Mouse (Mus musculus): ENCODE data around the gene Cdc42se2. TPM values are rescaled to one million over a fixed set of nuclear protein-coding genes. Genes with fewer than 3 reads are reported as not detected.

Cdc42se2 gene
- total and polyA plus RNA-seq, 2 experiments, result 8.0 to 9.2 TPM

GRCm38 (mm10) chr11:54751502-54751901 lies 36.0 kb downstream of the Cdc42se2 start:
- H3K4me1 ChIP-seq (ENCODE audit: control insufficient read depth, insufficient read depth, low read length), result no peaks in the 10 kb centered on the region
- no peak for DNase-seq (ENCODE audit: extremely low read depth, low read depth, low spot score)
- no peak overlapping the region for H3K9ac ChIP-seq (ENCODE audit: low read depth, low read length)
- H3K4me3 ChIP-seq (ENCODE audit: insufficient read depth, low read depth, low read length), result no peak overlapping the region
- no peaks in the 10 kb centered on the region; the same call in 1 of the 2 replicates for H3K79me2 ChIP-seq (ENCODE audit: control insufficient read depth, insufficient read depth, low read length)
- 75% methylated on average over 4 of the region's 4 CpGs for WGBS
- no peaks in the 10 kb centered on the region for H3K27me3 ChIP-seq (ENCODE audit: control insufficient read depth, insufficient read depth, low read length)
- peaks cover 15% of the 10 kb centered on the region for H3K36me3 ChIP-seq (ENCODE audit: control insufficient read depth, insufficient read depth, low read length)
- H3K27ac ChIP-seq (replicated peaks; ENCODE audit: insufficient read depth, low read depth, low read length), result no peak overlapping the region
- TF ChIP-seq CTCF (IDR thresholded peaks at IDR 0.05; ENCODE audit: low read depth, low read length), result no peak

- H3K36me3 ChIP-seq (ENCODE audit: control insufficient read depth, insufficient read depth, low read length), result peaks cover 5% of the 10 kb centered on the region
- H3K4me1 ChIP-seq (ENCODE audit: control insufficient read depth, insufficient read depth, low read length), result no peaks in the 10 kb centered on the region
- TF ChIP-seq CTCF (IDR thresholded peaks at IDR 0.05; ENCODE audit: low read depth, low read length) (no peak), POLR2A (IDR thresholded peaks at IDR 0.05; ENCODE audit: extremely low read depth, insufficient read depth, low read length) (no peak)
- H3K79me2 ChIP-seq (ENCODE audit: control insufficient read depth, insufficient read depth, low read length), result no peaks in the 10 kb centered on the region; the same call in 1 of the 2 replicates
- H3K27me3 ChIP-seq (ENCODE audit: control insufficient read depth, insufficient read depth, low read length), result no peaks in the 10 kb centered on the region
- no peak overlapping the region for H3K27ac ChIP-seq (replicated peaks; ENCODE audit: insufficient read depth, low read depth, low read length)
- no peak overlapping the region for H3K4me3 ChIP-seq (ENCODE audit: insufficient read depth, low read depth, low read length)
- H3K9ac ChIP-seq (ENCODE audit: low read depth, low read length), result no peak overlapping the region
- DNase-seq (ENCODE audit: extremely low read depth, low read depth, low spot score), result no peak
These were observed 38.6 kb downstream of the Cdc42se2 start for GRCm38 (mm10) chr11:54748891-54749290.

- Histone ChIP-seq H3K36me3 (ENCODE audit: control insufficient read depth, insufficient read depth, low read length) (peaks cover 6% of the 10 kb centered on the region), H3K79me2 (ENCODE audit: control insufficient read depth, insufficient read depth, low read length) (no peaks in the 10 kb centered on the region; the same call in 1 of the 2 replicates), H3K9ac (ENCODE audit: low read depth, low read length) (no peak overlapping the region), H3K27ac (replicated peaks; ENCODE audit: insufficient read depth, low read depth, low read length) (no peak overlapping the region), H3K4me1 (ENCODE audit: control insufficient read depth, insufficient read depth, low read length) (no peaks in the 10 kb centered on the region), H3K4me3 (ENCODE audit: insufficient read depth, low read depth, low read length) (no peak overlapping the region), H3K27me3 (ENCODE audit: control insufficient read depth, insufficient read depth, low read length) (no peaks in the 10 kb centered on the region)
- TF ChIP-seq POLR2A (IDR thresholded peaks at IDR 0.05; ENCODE audit: extremely low read depth, insufficient read depth, low read length) (no peak), CTCF (IDR thresholded peaks at IDR 0.05; ENCODE audit: low read depth, low read length) (no peak)
- 90% methylated on average over 1 of the region's 1 CpGs for WGBS
- DNase-seq (ENCODE audit: extremely low read depth, low read depth, low spot score), result no peak
These were observed 43.2 kb downstream of the Cdc42se2 start for GRCm38 (mm10) chr11:54744231-54744630.

GRCm38 (mm10) chr11:54741330-54741729 lies 46.1 kb downstream of the Cdc42se2 start:
- H3K27me3 ChIP-seq (ENCODE audit: control insufficient read depth, insufficient read depth, low read length), result no peaks in the 10 kb centered on the region
- 94% methylated on average over 2 of the region's 2 CpGs for WGBS
- H3K4me1 ChIP-seq (ENCODE audit: control insufficient read depth, insufficient read depth, low read length), result no peaks in the 10 kb centered on the region
- no peak for DNase-seq (ENCODE audit: extremely low read depth, low read depth, low spot score)
- peaks cover 11% of the 10 kb centered on the region for H3K36me3 ChIP-seq (ENCODE audit: control insufficient read depth, insufficient read depth, low read length)
- H3K4me3 ChIP-seq (ENCODE audit: insufficient read depth, low read depth, low read length), result no peak overlapping the region
- H3K27ac ChIP-seq (replicated peaks; ENCODE audit: insufficient read depth, low read depth, low read length), result no peak overlapping the region
- no peak overlapping the region for H3K9ac ChIP-seq (ENCODE audit: low read depth, low read length)
- H3K79me2 ChIP-seq (ENCODE audit: control insufficient read depth, insufficient read depth, low read length), result no peaks in the 10 kb centered on the region
- no peak for TF ChIP-seq CTCF (IDR thresholded peaks at IDR 0.05; ENCODE audit: low read depth, low read length)
- no peak for TF ChIP-seq POLR2A (IDR thresholded peaks at IDR 0.05; ENCODE audit: extremely low read depth, insufficient read depth, low read length)

- H3K36me3 ChIP-seq (ENCODE audit: control insufficient read depth, insufficient read depth, low read length), result peaks cover 11% of the 10 kb centered on the region
- no peaks in the 10 kb centered on the region for H3K4me1 ChIP-seq (ENCODE audit: control insufficient read depth, insufficient read depth, low read length)
- TF ChIP-seq POLR2A (IDR thresholded peaks at IDR 0.05; ENCODE audit: extremely low read depth, insufficient read depth, low read length) (no peak), CTCF (IDR thresholded peaks at IDR 0.05; ENCODE audit: low read depth, low read length) (no peak)
- no peak overlapping the region for H3K9ac ChIP-seq (ENCODE audit: low read depth, low read length)
- no peak overlapping the region for H3K4me3 ChIP-seq (ENCODE audit: insufficient read depth, low read depth, low read length)
- no peaks in the 10 kb centered on the region for H3K27me3 ChIP-seq (ENCODE audit: control insufficient read depth, insufficient read depth, low read length)
- DNase-seq (ENCODE audit: extremely low read depth, low read depth, low spot score), result no peak
- H3K27ac ChIP-seq (replicated peaks; ENCODE audit: insufficient read depth, low read depth, low read length), result no peak overlapping the region
- H3K79me2 ChIP-seq (ENCODE audit: control insufficient read depth, insufficient read depth, low read length), result no peaks in the 10 kb centered on the region
- WGBS, result 91% methylated on average over 4 of the region's 4 CpGs
These were observed 48.3 kb downstream of the Cdc42se2 start for GRCm38 (mm10) chr11:54739012-54739750.

GRCm38 (mm10) chr11:54736903-54737302 lies 50.6 kb downstream of the Cdc42se2 start:
- no peak for DNase-seq (ENCODE audit: extremely low read depth, low read depth, low spot score)
- 82% methylated on average over 5 of the region's 5 CpGs for WGBS
- Histone ChIP-seq H3K27ac (replicated peaks; ENCODE audit: insufficient read depth, low read depth, low read length) (no peak overlapping the region), H3K79me2 (ENCODE audit: control insufficient read depth, insufficient read depth, low read length) (no peaks in the 10 kb centered on the region), H3K36me3 (ENCODE audit: control insufficient read depth, insufficient read depth, low read length) (peaks cover 10% of the 10 kb centered on the region), H3K4me1 (ENCODE audit: control insufficient read depth, insufficient read depth, low read length) (no peaks in the 10 kb centered on the region), H3K4me3 (ENCODE audit: insufficient read depth, low read depth, low read length) (no peak overlapping the region), H3K9ac (ENCODE audit: low read depth, low read length) (no peak overlapping the region), H3K27me3 (ENCODE audit: control insufficient read depth, insufficient read depth, low read length) (no peaks in the 10 kb centered on the region)
- TF ChIP-seq POLR2A (IDR thresholded peaks at IDR 0.05; ENCODE audit: extremely low read depth, insufficient read depth, low read length) (no peak), CTCF (IDR thresholded peaks at IDR 0.05; ENCODE audit: low read depth, low read length) (no peak)
